46 mouse cellular contexts compared by ENCODE assay signal in the genomic region with DNA sequence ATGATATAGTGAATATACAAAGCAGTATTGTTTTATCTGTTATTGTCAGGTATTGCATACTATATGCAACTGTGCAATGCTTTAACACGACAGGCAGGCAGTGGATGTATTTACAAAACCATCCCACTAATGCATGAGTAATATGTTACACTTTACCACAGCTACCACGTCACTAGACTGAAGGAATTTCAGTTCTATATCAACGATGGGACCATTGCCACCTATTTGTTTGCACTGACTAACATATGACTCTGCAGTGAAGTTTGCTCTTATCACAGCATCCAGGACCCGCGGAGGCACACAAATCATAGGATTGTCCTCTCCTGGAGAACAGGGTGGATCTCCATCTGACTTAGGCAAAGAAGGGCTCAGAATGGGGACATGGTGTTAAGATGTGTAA. TPM values are rescaled to one million over a fixed set of nuclear protein-coding genes. Genes with fewer than 3 reads are reported as not detected.
"Had no signal": no experiment of that assay in that cellular context is flagged by ENCODE, and none has a peak within 500 bp of the region (broad histone marks: within the 10 kb centered on the region; RNA-seq: fewer than 3 reads in every experiment).

No protein-coding gene starts in this region.

- DNase-seq: left cerebral cortex, postnatal 4 days; liver; liver, embryonic 13.5 days; liver, postnatal 0 days; lung, adult 18-20 months; lung, embryonic 14.5 days; lung, postnatal 10 days; lung, postnatal 14 days; lung, postnatal 36 days; lung, postnatal 4 days had no signal

- H3K4me1 ChIP-seq: limb, embryonic 10.5 days; limb, embryonic 12.5 days; limb, embryonic 13.5 days; liver, embryonic 12.5 days; liver, embryonic 13.5 days; liver, embryonic 15.5 days; lung, embryonic 15.5 days; megakaryocyte, embryonic 14.5 days; midbrain, embryonic 10.5 days; midbrain, embryonic 12.5 days; midbrain, embryonic 13.5 days; midbrain, embryonic 15.5 days; neural tube, embryonic 12.5 days; neural tube, embryonic 13.5 days had no signal

- H3K36me3 ChIP-seq: limb, embryonic 10.5 days; limb, embryonic 12.5 days; limb, embryonic 13.5 days; limb, embryonic 15.5 days; liver, embryonic 12.5 days; liver, embryonic 13.5 days; liver, embryonic 15.5 days; lung, embryonic 15.5 days; midbrain, embryonic 10.5 days; midbrain, embryonic 12.5 days; midbrain, embryonic 13.5 days; midbrain, embryonic 15.5 days; neural tube, embryonic 12.5 days; neural tube, embryonic 13.5 days had no signal

- H3K9ac ChIP-seq: limb, embryonic 12.5 days; limb, embryonic 13.5 days; limb, embryonic 15.5 days; liver, embryonic 12.5 days; liver, embryonic 13.5 days; liver, embryonic 14.5 days; liver, embryonic 15.5 days; liver, postnatal 0 days; lung, embryonic 14.5 days; lung, embryonic 15.5 days; midbrain, embryonic 12.5 days; midbrain, embryonic 13.5 days; midbrain, embryonic 15.5 days; neural tube, embryonic 12.5 days; neural tube, embryonic 13.5 days had no signal

- H3K27me3 ChIP-seq: limb, embryonic 12.5 days; limb, embryonic 13.5 days; limb, embryonic 15.5 days; liver, embryonic 12.5 days; liver, embryonic 13.5 days; liver, embryonic 15.5 days; lung, embryonic 15.5 days; midbrain, embryonic 12.5 days; midbrain, embryonic 13.5 days; midbrain, embryonic 15.5 days; neural tube, embryonic 12.5 days; neural tube, embryonic 13.5 days had no signal

- H3K27ac ChIP-seq: limb, embryonic 10.5 days; limb, embryonic 12.5 days; limb, embryonic 13.5 days; limb, embryonic 15.5 days; liver, embryonic 12.5 days; liver, embryonic 13.5 days; liver, embryonic 14.5 days; liver, embryonic 15.5 days; lung, embryonic 15.5 days; macrophage; midbrain, embryonic 10.5 days; midbrain, embryonic 12.5 days; midbrain, embryonic 13.5 days; midbrain, embryonic 15.5 days; neural tube, embryonic 12.5 days; neural tube, embryonic 13.5 days had no signal

- H3K4me3 ChIP-seq: limb, embryonic 10.5 days; limb, embryonic 12.5 days; limb, embryonic 13.5 days; limb, embryonic 15.5 days; liver, embryonic 12.5 days; liver, embryonic 13.5 days; liver, embryonic 15.5 days; lung, embryonic 15.5 days; megakaryocyte, embryonic 14.5 days; midbrain, embryonic 10.5 days; midbrain, embryonic 12.5 days; midbrain, embryonic 13.5 days; midbrain, embryonic 15.5 days; myocyte; neural tube, embryonic 12.5 days; neural tube, embryonic 13.5 days had no signal

- ATAC-seq: liver, embryonic 12.5 days; liver, postnatal 0 days; lung, postnatal 0 days; midbrain, embryonic 13.5 days; midbrain, embryonic 15.5 days; midbrain, embryonic 16.5 days had no signal

- H3K9me3 ChIP-seq: limb, embryonic 10.5 days; limb, embryonic 12.5 days; limb, embryonic 13.5 days; limb, embryonic 15.5 days; liver, embryonic 12.5 days; liver, embryonic 13.5 days; liver, embryonic 15.5 days; lung, embryonic 15.5 days; midbrain, embryonic 10.5 days; midbrain, embryonic 12.5 days; midbrain, embryonic 13.5 days; midbrain, embryonic 15.5 days; neural tube, embryonic 12.5 days; neural tube, embryonic 13.5 days had no signal

- H3K4me2 ChIP-seq: limb, embryonic 12.5 days; limb, embryonic 13.5 days; limb, embryonic 15.5 days; liver, embryonic 11.5 days; liver, embryonic 12.5 days; liver, embryonic 13.5 days; liver, embryonic 15.5 days; lung, embryonic 14.5 days; lung, embryonic 15.5 days; midbrain, embryonic 11.5 days; midbrain, embryonic 12.5 days; midbrain, embryonic 13.5 days; midbrain, embryonic 15.5 days; neural tube, embryonic 12.5 days; neural tube, embryonic 13.5 days had no signal

RNA-seq across cellular contexts. Expression of a gene that starts 18.2 kb away (rescaled TPM):
- total RNA-seq: left cerebral cortex, postnatal 10 days; left cerebral cortex, postnatal 14 days; left cerebral cortex, postnatal 25 days; left cerebral cortex, postnatal 36 days; left cerebral cortex, postnatal 4 days; liver, adult 2 months; megakaryocyte progenitor cell, adult 5-6 weeks; megakaryocyte, adult 5-6 weeks; megakaryocyte-erythroid progenitor cell, adult 5-6 weeks; midbrain, postnatal 0 days; monocyte, adult 5-6 weeks had no signal
- polyA plus RNA-seq: liver, adult 2 months; liver, embryonic 11.5 days; liver, embryonic 12.5 days; liver, embryonic 13.5 days; liver, embryonic 14.5 days; liver, embryonic 15.5 days; liver, embryonic 16.5 days; liver, postnatal 0 days; macrophage; midbrain, embryonic 12.5 days; midbrain, embryonic 13.5 days; midbrain, embryonic 16.5 days; myocyte; neural tube, embryonic 11.5 days had no signal

RNA-seq across cellular contexts. Expression of a gene that starts 50.9 kb away (rescaled TPM):
- total RNA-seq: left cerebral cortex, postnatal 10 days; left cerebral cortex, postnatal 14 days; left cerebral cortex, postnatal 25 days; left cerebral cortex, postnatal 36 days; left cerebral cortex, postnatal 4 days; liver, adult 2 months; megakaryocyte progenitor cell, adult 5-6 weeks; megakaryocyte, adult 5-6 weeks; megakaryocyte-erythroid progenitor cell, adult 5-6 weeks; midbrain, postnatal 0 days had no signal
- polyA plus RNA-seq: limb, embryonic 10.5 days; limb, embryonic 11.5 days; limb, embryonic 12.5 days; limb, embryonic 13.5 days; limb, embryonic 14.5 days; limb, embryonic 15.5 days; liver, adult 2 months; liver, embryonic 11.5 days; liver, embryonic 12.5 days; liver, embryonic 13.5 days; liver, embryonic 14.5 days; liver, embryonic 15.5 days; liver, embryonic 16.5 days; liver, postnatal 0 days; lung, embryonic 14.5 days; lung, embryonic 15.5 days; lung, embryonic 16.5 days; lung, postnatal 0 days; macrophage; midbrain, embryonic 10.5 days; midbrain, embryonic 11.5 days; midbrain, embryonic 12.5 days; midbrain, embryonic 13.5 days; midbrain, embryonic 15.5 days; midbrain, embryonic 16.5 days; midbrain, postnatal 0 days; myocyte; neural tube, embryonic 11.5 days; neural tube, embryonic 12.5 days; neural tube, embryonic 13.5 days had no signal
